10 mouse cellular contexts compared by ENCODE assay signal in the genomic region with DNA sequence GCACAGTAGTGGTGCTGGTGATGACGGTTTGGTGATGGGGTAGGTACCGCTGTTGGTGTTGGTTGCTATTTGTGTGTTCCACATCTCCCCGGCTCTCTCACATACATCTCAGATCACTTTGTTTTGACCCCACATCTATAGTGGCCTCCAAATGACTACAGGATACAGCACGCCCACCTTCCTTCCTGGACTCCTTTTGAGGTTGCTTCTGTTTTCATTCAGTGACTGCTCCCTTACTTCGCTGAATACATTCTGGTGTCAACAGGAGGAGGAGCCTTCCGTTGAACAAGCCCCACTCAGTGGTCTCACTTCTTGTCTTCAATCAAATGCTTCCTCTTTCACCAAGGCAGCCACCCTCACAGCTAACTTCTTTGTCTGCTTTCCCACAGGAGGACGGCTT. TPM values are rescaled to one million over a fixed set of nuclear protein-coding genes. Genes with fewer than 3 reads are reported as not detected.
DNase-seq lines count a peak whose midpoint lies in the region; ATAC-seq and TF ChIP-seq lines count a peak whose summit lies in the region.
"Had no signal": no experiment of that assay in that cellular context is flagged by ENCODE, and none has a peak within 500 bp of the region (broad histone marks: within the 10 kb centered on the region; RNA-seq: fewer than 3 reads in every experiment).

No protein-coding gene starts in this region.

- peak; percentile 11 for DNase-seq in forebrain, embryonic 14.5 days (ENCODE audit: low spot score)
- DNase-seq in forebrain, embryonic 10.5 days (ENCODE audit: extremely low spot score, low spot score) = no peak
- peak; percentile 83 for DNase-seq in CD4-positive, CD25-positive, alpha-beta regulatory T cell, adult 2 months (ENCODE audit: low read depth, low spot score)
- peak; percentile 9 for DNase-seq in hindbrain, postnatal 0 days (ENCODE audit: low spot score)
- no peak for DNase-seq in left cerebral cortex, postnatal 14 days (ENCODE audit: low spot score in 2 of 2)
- DNase-seq in layer of hippocampus, postnatal 10 days (ENCODE audit: low spot score in 2 of 2) = no peak
- DNase-seq in layer of hippocampus, adult 9-10 months (ENCODE audit: low spot score) = no peak
- DNase-seq: heart, postnatal 36 days; liver had no signal

- no peak overlapping the region for H3K4me3 ChIP-seq in forebrain, embryonic 14.5 days (ENCODE audit: low read depth, low read length)
- no peak overlapping the region for H3K4me3 ChIP-seq in forebrain, embryonic 10.5 days
- no peak overlapping the region for H3K4me3 ChIP-seq in hindbrain, postnatal 0 days (ENCODE audit: low read length)

- no peak for TF ChIP-seq CTCF in hindbrain, postnatal 0 days (IDR thresholded peaks at IDR 0.05; ENCODE audit: low read depth)

- H3K27ac ChIP-seq in forebrain, embryonic 14.5 days (ENCODE audit: low read depth, low read length) = peak overlapping the region; percentile 84; the same call in 1 of the 2 replicates
- H3K27ac ChIP-seq in forebrain, embryonic 10.5 days = no peak overlapping the region
- H3K27ac ChIP-seq in hindbrain, postnatal 0 days = peak overlapping the region; percentile 99

- no peaks in the 10 kb centered on the region for H3K27me3 ChIP-seq in forebrain, embryonic 14.5 days (replicated peaks; ENCODE audit: control insufficient read depth, insufficient read depth, low read length)
- peaks cover 6% of the 10 kb centered on the region; the same call in 1 of the 2 replicates for H3K27me3 ChIP-seq in forebrain, embryonic 10.5 days (ENCODE audit: poor library complexity, severe bottlenecking)
- no peaks in the 10 kb centered on the region for H3K27me3 ChIP-seq in hindbrain, postnatal 0 days (ENCODE audit: insufficient read depth, low read length)

- intact Hi-C loops in left cerebral cortex, postnatal 14 days (cut with DNase I) = no loop called here

- WGBS in forebrain, embryonic 14.5 days = 64% methylated on average over 7 of the region's 7 CpGs
- 82% methylated on average over 7 of the region's 7 CpGs for WGBS in forebrain, embryonic 10.5 days
- 54% methylated on average over 7 of the region's 7 CpGs for WGBS in hindbrain, postnatal 0 days

- peaks cover 5% of the 10 kb centered on the region for H3K4me1 ChIP-seq in forebrain, embryonic 14.5 days (ENCODE audit: control insufficient read depth, insufficient read depth, low read length)
- H3K4me1 ChIP-seq in forebrain, embryonic 10.5 days = peaks cover 40% of the 10 kb centered on the region
- H3K4me1 ChIP-seq in hindbrain, postnatal 0 days (ENCODE audit: insufficient read depth, low read length) = peaks cover 15% of the 10 kb centered on the region; the same call in 1 of the 2 replicates

- H3K9ac ChIP-seq in forebrain, embryonic 14.5 days (ENCODE audit: low read length) = no peak overlapping the region
- H3K9ac ChIP-seq in hindbrain, postnatal 0 days (replicated peaks; ENCODE audit: low read length) = no peak overlapping the region

- no peak for ATAC-seq in forebrain, embryonic 14.5 days
- no peak for ATAC-seq in hindbrain, postnatal 0 days
- ATAC-seq in neutrophil, adult 5-6 weeks (ENCODE audit: extremely low read depth, insufficient number of reproducible peaks, low FRiP score, poor library complexity, severe bottlenecking) = peak; percentile 57

- no peaks in the 10 kb centered on the region for H3K9me3 ChIP-seq in forebrain, embryonic 14.5 days (replicated peaks; ENCODE audit: control insufficient read depth, low read length)
- H3K9me3 ChIP-seq in forebrain, embryonic 10.5 days = no peaks in the 10 kb centered on the region
- H3K9me3 ChIP-seq in hindbrain, postnatal 0 days (ENCODE audit: low read length) = no peaks in the 10 kb centered on the region

- no peak overlapping the region for H3K4me2 ChIP-seq in forebrain, embryonic 14.5 days (ENCODE audit: low read length)
- H3K4me2 ChIP-seq in hindbrain, postnatal 0 days (ENCODE audit: low read depth, low read length) = 0 out of 2 replicates have a peak overlapping the region, but pooled peaks have one; percentile 72

- H3K36me3 ChIP-seq in forebrain, embryonic 14.5 days (ENCODE audit: control insufficient read depth, insufficient read depth, low read length) = no peaks in the 10 kb centered on the region; the same call in 1 of the 2 replicates
- no peaks in the 10 kb centered on the region for H3K36me3 ChIP-seq in forebrain, embryonic 10.5 days (replicated peaks)
- H3K36me3 ChIP-seq in hindbrain, postnatal 0 days (ENCODE audit: insufficient read depth, low read length) = no peaks in the 10 kb centered on the region

RNA-seq across cellular contexts. Expression of gene Tmsb10, which starts 3.8 kb away (rescaled TPM):
- polyA plus RNA-seq in forebrain, embryonic 14.5 days (2014; fragmentation: Nextera tagmentation; extraction: Ambion mirVana) = 4,907 and 5,462 TPM in 2 replicates
- 2,414 and 2,501 TPM in 2 replicates for polyA plus RNA-seq in forebrain, embryonic 10.5 days (2016; fragmentation: Nextera tagmentation; extraction: Ambion mirVana)
- 140 and 166 TPM in 2 replicates for total RNA-seq in hindbrain, postnatal 0 days (2014; rRNA removed)
- 5,541 and 5,741 TPM in 2 replicates for polyA plus RNA-seq in hindbrain, postnatal 0 days (2015; fragmentation: Nextera tagmentation; extraction: Ambion mirVana)
- total RNA-seq in neutrophil, adult 5-6 weeks (2017) = 879 and 1,181 TPM in 2 replicates
- total RNA-seq in left cerebral cortex, postnatal 14 days (2021) = 100 to 1,000 TPM; 833 to 928 TPM
- 1,000 to 10,000 TPM; 1,683 to 1,895 TPM for total RNA-seq in layer of hippocampus, postnatal 10 days (2021)

RNA-seq across cellular contexts. Expression of gene Kcmf1, which starts 55.0 kb away (rescaled TPM):
- 33.4 and 34.1 TPM in 2 replicates for polyA plus RNA-seq in forebrain, embryonic 14.5 days (2014; fragmentation: Nextera tagmentation; extraction: Ambion mirVana)
- 29.4 and 30.1 TPM in 2 replicates for polyA plus RNA-seq in forebrain, embryonic 10.5 days (2016; fragmentation: Nextera tagmentation; extraction: Ambion mirVana)
- 66.5 and 76.9 TPM in 2 replicates for total RNA-seq in hindbrain, postnatal 0 days (2014; rRNA removed)
- polyA plus RNA-seq in hindbrain, postnatal 0 days (2015; fragmentation: Nextera tagmentation; extraction: Ambion mirVana) = 50.1 and 51.0 TPM in 2 replicates
- total RNA-seq in neutrophil, adult 5-6 weeks (2017) = 123 and 149 TPM in 2 replicates
- total RNA-seq in left cerebral cortex, postnatal 14 days (2021) = 10 to 100 TPM; 62.3 to 62.5 TPM
- 10 to 100 TPM; 63.3 to 65.6 TPM for total RNA-seq in layer of hippocampus, postnatal 10 days (2021)

Comparison
In these comparisons a context has a peak if more than half of its experiments do, and no peak if none do; other contexts are left out.
1. DNase-seq: peak in forebrain, embryonic 14.5 days (single experiment), CD4-positive, CD25-positive, alpha-beta regulatory T cell, adult 2 months (single experiment) and hindbrain, postnatal 0 days (single experiment); none in forebrain, embryonic 10.5 days (single experiment), left cerebral cortex, postnatal 14 days (0 of 2), layer of hippocampus, postnatal 10 days (0 of 2) and layer of hippocampus, adult 9-10 months (single experiment).